Mouse (Mus musculus) limb, embryonic 14.5 days (tissue): Measurements from ENCODE around the gene Dync1li1. TPM values are rescaled to one million over a fixed set of nuclear protein-coding genes. Genes with fewer than 3 reads are reported as not detected.

Source experiments
- ATAC-seq: fragments of 200-750 bp; cut with Nextera tagmentation; 2 replicates; pipeline ENCODE4 v1.8.0; 2017; ENCODE audit warnings: low read depth, moderate number of reproducible peaks, moderate TSS enrichment; ENCODE audit not compliant: low FRiP score
- DNase-seq: peaks from one replicate; pipeline ENCODE4 v3.0.0-alpha.2; 2015; ENCODE audit warnings: low spot score
- H3K27ac ChIP-seq: fragments of 300-500 bp; sonication (generic); replicated peaks from 2 replicates; pipeline ENCODE4 v1.5.1; 2014; ENCODE audit warnings: low read depth, mild to moderate bottlenecking, low read length, moderate library complexity, mixed read lengths
- H3K27me3 ChIP-seq: fragments of 300-500 bp; sonication (generic); 2 replicates; pipeline ENCODE4 v1.6.1; 2014; ENCODE audit warnings: low read length, mixed read lengths; ENCODE audit not compliant: control insufficient read depth, insufficient read depth
- H3K36me3 ChIP-seq: fragments of 300-500 bp; sonication (generic); 2 replicates; pipeline ENCODE4 v1.6.1; 2014; ENCODE audit warnings: mild to moderate bottlenecking, low read length, moderate library complexity, mixed read lengths; ENCODE audit not compliant: control insufficient read depth, insufficient read depth
- H3K4me1 ChIP-seq: fragments of 300-500 bp; sonication (generic); 2 replicates; pipeline ENCODE4 v1.6.1; 2014; ENCODE audit warnings: antibody characterized with exemption, low read length, mixed read lengths; ENCODE audit not compliant: control insufficient read depth, insufficient read depth
- H3K4me2 ChIP-seq: fragments of 300-500 bp; sonication (generic); replicated peaks from 2 replicates; pipeline ENCODE4 v1.6.1; 2014; ENCODE audit warnings: low read depth, mild to moderate bottlenecking, low read length, moderate library complexity; ENCODE audit not compliant: severe bottlenecking
- H3K4me3 ChIP-seq: fragments of 300-500 bp; sonication (generic); replicated peaks from 2 replicates; pipeline ENCODE4 v1.5.1; 2014; ENCODE audit warnings: low read length
- H3K9ac ChIP-seq: fragments of 300-500 bp; sonication (generic); 2 replicates; pipeline ENCODE4 v1.6.1; 2014; ENCODE audit warnings: mild to moderate bottlenecking, low read depth, low read length, moderate library complexity; ENCODE audit not compliant: severe bottlenecking
- H3K9me3 ChIP-seq: fragments of 300-500 bp; sonication (generic); 2 replicates; pipeline ENCODE4 v1.6.1; 2016; ENCODE audit warnings: low read length; ENCODE audit not compliant: control insufficient read depth
- POLR2A ChIP-seq: fragments of 200-500 bp; IDR thresholded peaks from 2 replicates; pipeline ENCODE4 v1.8.0; 2012; ENCODE audit warnings: inconsistent platforms, mild to moderate bottlenecking, moderate library complexity, borderline replicate concordance; ENCODE audit not compliant: insufficient read depth, insufficient read length; ENCODE audit errors: extremely low read depth
- whole genome bisulfite sequencing: fragments of 180-500 bp; shearing (Covaris S2); extraction: QIAGEN DNeasy Blood & Tissue Kit; methylation state at CpG from one replicate; pipeline ENCODE4 v1.1.7; 2014; 5-methylcytosine and 5-hydroxymethylcytosine counted together
- polyA plus RNA-seq, 2 experiments: library from polyadenylated mRNA; depleted of rRNA in 1 of 2; stranded (reverse) in 1 of 2; unstranded in 1 of 2; fragments of >200 nt; fragmentation: Nextera tagmentation in 1 of 2; extraction: Ambion mirVana in 1 of 2; gene quantifications; 2 replicates each; pipeline versions ENCODE4 v1.2.1 to v1.2.3; 2012 to 2014

The Dync1li1 gene
- polyA plus RNA-seq, 2 experiments, result 34.5 to 39.5 TPM

- Histone ChIP-seq H3K4me3 (no peak overlapping the region), H3K9ac (no peak overlapping the region), H3K27ac (no peak overlapping the region), H3K36me3 (no peaks in the 10 kb centered on the region), H3K4me1 (no peaks in the 10 kb centered on the region), H3K27me3 (no peaks in the 10 kb centered on the region), H3K4me2 (no peak overlapping the region), H3K9me3 (no peaks in the 10 kb centered on the region)
- TF ChIP-seq POLR2A, result no peak
- no peak for ATAC-seq
- no peak for DNase-seq
- 54% methylated on average over 3 of the region's 3 CpGs for WGBS
These were observed 31.9 kb upstream of the Dync1li1 start for GRCm38 (mm10) chr9:114656701-114657100.

DNA sequence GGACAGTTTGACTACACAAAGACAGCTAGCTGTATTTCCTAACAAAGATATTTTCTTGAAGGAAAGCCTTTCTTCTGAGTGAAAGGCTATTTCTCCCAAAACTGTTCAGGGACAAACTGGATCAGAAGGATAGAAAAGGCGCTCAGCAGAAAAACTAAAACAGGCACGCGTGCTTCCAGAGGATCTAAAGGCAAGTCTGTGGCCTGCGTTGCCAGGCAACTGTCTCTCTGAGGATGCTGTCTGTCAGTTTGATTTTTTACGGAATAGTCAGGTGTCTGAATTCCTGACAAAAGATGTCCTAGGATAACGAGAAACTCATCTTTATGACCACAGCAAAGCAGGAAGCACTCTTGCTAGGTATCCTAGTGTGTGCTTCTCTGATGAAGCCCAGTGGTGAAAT lies 28.1 kb upstream of the Dync1li1 start:
- no peaks in the 10 kb centered on the region for H3K4me1 ChIP-seq
- WGBS, result 84% methylated on average over 6 of the region's 6 CpGs
- H3K36me3 ChIP-seq, result no peaks in the 10 kb centered on the region
- no peak overlapping the region for H3K9ac ChIP-seq
- H3K4me3 ChIP-seq, result no peak overlapping the region
- DNase-seq (no peak), ATAC-seq (no peak)
- no peaks in the 10 kb centered on the region for H3K9me3 ChIP-seq
- no peaks in the 10 kb centered on the region for H3K27me3 ChIP-seq
- H3K4me2 ChIP-seq, result no peak overlapping the region
- no peak for TF ChIP-seq POLR2A
- H3K27ac ChIP-seq, result no peak overlapping the region

DNA sequence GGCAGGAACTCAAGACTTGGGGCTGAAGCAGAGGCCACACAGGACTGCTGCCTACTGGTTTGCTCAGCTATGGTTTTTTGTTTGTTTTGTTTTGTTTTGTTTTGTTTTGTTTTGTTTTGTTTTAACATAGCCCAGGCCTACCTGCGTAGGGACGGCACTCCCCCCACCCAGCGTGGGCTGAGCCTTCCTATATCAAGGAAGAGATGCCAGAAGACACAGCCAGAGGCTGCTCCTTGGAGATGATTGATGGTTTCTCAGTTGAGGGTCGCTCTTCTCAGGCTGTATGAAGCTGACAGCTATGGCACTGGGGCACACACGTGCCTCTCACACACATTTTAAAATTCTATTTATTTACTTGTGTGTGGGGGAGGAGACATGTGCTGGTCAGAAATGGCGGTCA lies 27.6 kb upstream of the Dync1li1 start:
- Histone ChIP-seq H3K4me2 (no peak overlapping the region), H3K9ac (no peak overlapping the region), H3K27me3 (no peaks in the 10 kb centered on the region), H3K9me3 (no peaks in the 10 kb centered on the region), H3K36me3 (no peaks in the 10 kb centered on the region), H3K4me3 (no peak overlapping the region), H3K27ac (no peak overlapping the region), H3K4me1 (no peaks in the 10 kb centered on the region)
- ATAC-seq (no peak), DNase-seq (no peak)
- TF ChIP-seq POLR2A, result no peak
- 71% methylated on average over 6 of the region's 6 CpGs for WGBS

GRCm38 (mm10) chr9:114661991-114662390 lies 26.6 kb upstream of the Dync1li1 start:
- Histone ChIP-seq H3K4me1 (no peaks in the 10 kb centered on the region), H3K27me3 (no peaks in the 10 kb centered on the region), H3K4me2 (no peak overlapping the region), H3K4me3 (no peak overlapping the region), H3K9ac (no peak overlapping the region), H3K9me3 (no peaks in the 10 kb centered on the region), H3K27ac (no peak overlapping the region), H3K36me3 (no peaks in the 10 kb centered on the region)
- DNase-seq (no peak), ATAC-seq (no peak)
- TF ChIP-seq POLR2A, result no peak
- WGBS, result 51% methylated on average over 7 of the region's 7 CpGs

DNA sequence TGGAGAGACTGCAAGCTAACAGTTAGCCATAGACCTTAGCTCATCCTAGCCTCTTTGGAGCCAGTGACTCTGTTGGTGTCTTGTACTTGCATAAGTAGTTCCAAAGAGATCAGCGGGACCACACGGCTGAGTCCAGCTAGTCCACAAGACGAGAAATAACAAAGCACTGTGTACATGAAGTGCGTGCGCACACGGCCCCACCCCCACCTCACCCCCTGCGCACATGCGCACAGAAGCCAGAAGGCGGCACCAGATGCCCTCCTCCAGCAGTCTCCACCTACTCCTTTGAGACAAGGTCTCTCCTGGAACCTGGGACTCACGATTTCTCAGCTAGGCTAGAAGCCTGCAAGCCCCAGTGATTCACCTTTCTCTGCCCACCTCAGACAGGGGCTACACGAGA lies 24.8 kb upstream of the Dync1li1 start:
- Histone ChIP-seq H3K36me3 (no peaks in the 10 kb centered on the region), H3K27ac (no peak overlapping the region), H3K9me3 (no peaks in the 10 kb centered on the region), H3K4me1 (no peaks in the 10 kb centered on the region), H3K4me2 (no peak overlapping the region), H3K9ac (no peak overlapping the region), H3K27me3 (no peaks in the 10 kb centered on the region), H3K4me3 (no peak overlapping the region)
- 91% methylated on average over 11 of the region's 11 CpGs for WGBS
- ATAC-seq, result no peak
- TF ChIP-seq POLR2A, result no peak
- DNase-seq, result no peak

- no peak overlapping the region for H3K4me2 ChIP-seq
- H3K36me3 ChIP-seq, result no peaks in the 10 kb centered on the region
- H3K9ac ChIP-seq, result no peak overlapping the region
- no peak for TF ChIP-seq POLR2A
- H3K4me3 ChIP-seq, result no peak overlapping the region
- no peak for ATAC-seq
- no peaks in the 10 kb centered on the region for H3K9me3 ChIP-seq
- H3K4me1 ChIP-seq, result no peaks in the 10 kb centered on the region
- WGBS, result 87% methylated on average over 10 of the region's 10 CpGs
- H3K27me3 ChIP-seq, result no peaks in the 10 kb centered on the region
- no peak overlapping the region for H3K27ac ChIP-seq
- DNase-seq, result no peak
These were observed 21.7 kb upstream of the Dync1li1 start for GRCm38 (mm10) chr9:114666858-114667257.
